Mouse (Mus musculus): ENCODE results near the gene Map3k6. TPM values are rescaled to one million over a fixed set of nuclear protein-coding genes. Genes with fewer than 3 reads are reported as not detected.

Map3k6 gene
- polyA plus RNA-seq, 1 experiment, result 4.0 TPM

DNA sequence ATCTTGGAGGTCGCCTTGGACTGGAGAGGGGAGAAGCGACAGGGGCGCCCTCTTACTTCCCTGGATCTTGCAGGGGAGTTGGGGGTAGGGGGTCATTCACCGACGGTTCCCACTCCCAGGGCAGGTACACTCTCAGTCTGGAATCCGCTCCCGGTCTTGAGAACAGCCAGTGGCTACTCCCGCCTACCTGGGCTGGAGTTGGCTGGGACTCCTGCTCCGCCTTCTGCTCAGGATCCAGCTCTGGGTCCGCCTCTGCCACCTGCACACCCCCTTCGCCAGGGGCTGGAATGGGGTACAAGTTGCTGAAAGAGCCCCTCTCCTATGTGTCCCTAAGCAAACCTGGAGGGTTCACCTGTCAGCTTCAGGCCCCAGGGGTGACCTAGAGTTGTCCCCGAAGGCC, 16.6 kb downstream of the Map3k6 start:
- TF ChIP-seq POLR2A (IDR thresholded peaks at IDR 0.05; ENCODE audit: low read depth, low read length) (no peak), CTCF (IDR thresholded peaks at IDR 0.05; ENCODE audit: extremely low read depth, insufficient read depth, insufficient read length, insufficient replicate concordance) (no peak)
- no peaks in the 10 kb centered on the region for H3K36me3 ChIP-seq (ENCODE audit: control insufficient read depth, insufficient read depth, low read length)
- no peak overlapping the region for H3K4me3 ChIP-seq (ENCODE audit: extremely low read depth, insufficient read depth, insufficient read length)
- WGBS, result 94% methylated on average over 12 of the region's 12 CpGs
- no peaks in the 10 kb centered on the region for H3K27me3 ChIP-seq (ENCODE audit: control insufficient read depth, insufficient read depth, low read length)
- no peak for DNase-seq (ENCODE audit: low read depth in 1 of 2, low spot score in 2 of 2)
- H3K27ac ChIP-seq (ENCODE audit: insufficient read depth, low read length), result no peak overlapping the region
- H3K4me1 ChIP-seq (ENCODE audit: control insufficient read depth, insufficient read depth, insufficient read length), result no peaks in the 10 kb centered on the region; the same call in 1 of the 2 replicates

DNA sequence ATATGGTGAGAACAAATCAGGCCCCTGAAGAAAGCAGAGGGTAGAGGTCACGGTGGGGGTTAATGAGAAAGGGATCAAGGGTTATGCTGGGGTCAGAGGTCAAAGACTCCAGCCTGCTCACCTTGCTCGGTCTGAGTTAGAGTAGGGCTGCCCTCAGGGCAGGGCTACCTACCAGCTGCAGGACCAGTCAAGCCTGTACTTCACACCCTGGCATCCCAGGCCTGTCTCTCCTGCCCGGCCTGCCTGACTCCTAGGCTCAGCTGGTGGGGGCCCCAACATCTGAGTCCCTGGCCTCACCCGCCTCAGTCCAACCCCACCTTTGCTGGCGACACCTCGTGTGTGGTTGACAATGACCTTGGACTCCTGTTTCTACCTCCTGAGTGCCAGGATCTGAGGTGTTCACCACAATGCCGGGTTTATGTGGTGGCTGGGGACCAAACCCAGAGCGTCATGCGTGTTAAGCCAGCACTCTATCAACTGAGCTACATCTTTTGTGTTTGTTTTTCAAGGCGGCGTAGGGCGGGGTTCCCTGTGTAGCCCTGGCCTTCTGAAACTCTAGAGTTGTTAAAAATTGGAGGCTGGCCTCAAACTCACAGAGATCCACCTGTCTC, 17.3 kb downstream of the Map3k6 start:
- H3K36me3 ChIP-seq (ENCODE audit: control insufficient read depth, insufficient read depth, low read length), result no peaks in the 10 kb centered on the region
- no peak overlapping the region for H3K27ac ChIP-seq (ENCODE audit: insufficient read depth, low read length)
- no peak for TF ChIP-seq POLR2A (IDR thresholded peaks at IDR 0.05; ENCODE audit: low read depth, low read length)
- TF ChIP-seq CTCF (IDR thresholded peaks at IDR 0.05; ENCODE audit: extremely low read depth, insufficient read depth, insufficient read length, insufficient replicate concordance), result no peak
- no peaks in the 10 kb centered on the region for H3K27me3 ChIP-seq (ENCODE audit: control insufficient read depth, insufficient read depth, low read length)
- no peak for DNase-seq (ENCODE audit: low read depth in 1 of 2, low spot score in 2 of 2)
- no peak overlapping the region for H3K4me3 ChIP-seq (ENCODE audit: extremely low read depth, insufficient read depth, insufficient read length)
- no peaks in the 10 kb centered on the region; the same call in 1 of the 2 replicates for H3K4me1 ChIP-seq (ENCODE audit: control insufficient read depth, insufficient read depth, insufficient read length)
- 89% methylated on average over 12 of the region's 12 CpGs for WGBS

DNA sequence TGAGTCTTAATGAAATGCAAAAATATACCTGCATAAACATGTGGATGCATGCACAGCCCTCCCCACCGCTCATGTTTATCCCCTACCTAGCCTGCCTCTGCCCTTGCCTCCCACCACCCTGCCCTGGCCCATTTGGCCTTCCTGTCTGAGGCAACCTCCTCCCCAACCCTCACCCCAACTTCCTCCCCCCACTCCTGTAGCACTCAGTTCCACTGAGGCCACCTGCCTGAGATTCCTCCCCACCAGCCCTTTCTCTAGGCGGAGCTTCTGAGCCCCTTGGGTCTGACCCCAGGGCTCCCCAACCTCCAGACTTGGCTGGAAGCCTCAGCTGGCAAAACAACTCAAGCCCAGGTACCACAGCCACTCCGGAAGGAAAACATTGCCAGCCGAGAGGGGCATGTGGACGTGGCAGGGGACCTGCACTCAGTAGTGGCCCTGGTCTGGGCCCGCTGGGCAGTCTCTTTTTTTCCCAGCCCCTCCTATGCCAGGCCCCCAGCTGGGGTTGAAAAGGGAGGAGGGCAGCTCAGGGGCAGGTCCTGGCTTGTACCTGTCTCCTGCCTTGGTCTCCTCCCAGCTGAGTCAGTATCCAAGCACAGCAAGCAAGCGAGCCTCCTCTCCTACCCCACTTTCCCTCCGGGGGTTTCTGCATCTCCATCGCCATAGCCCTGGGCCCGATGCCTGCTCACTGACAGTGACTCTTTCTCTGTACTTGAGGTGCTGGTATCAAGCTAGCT, 21.2 kb downstream of the Map3k6 start:
- Histone ChIP-seq H3K27me3 (ENCODE audit: control insufficient read depth, insufficient read depth, low read length) (no peaks in the 10 kb centered on the region), H3K27ac (ENCODE audit: insufficient read depth, low read length) (0 out of 2 replicates have a peak overlapping the region, but pooled peaks have one; percentile 11), H3K36me3 (ENCODE audit: control insufficient read depth, insufficient read depth, low read length) (peaks cover 14% of the 10 kb centered on the region), H3K4me3 (ENCODE audit: extremely low read depth, insufficient read depth, insufficient read length) (no peak overlapping the region), H3K4me1 (ENCODE audit: control insufficient read depth, insufficient read depth, insufficient read length) (no peaks in the 10 kb centered on the region; the same call in 1 of the 2 replicates)
- DNase-seq (ENCODE audit: low read depth in 1 of 2, low spot score in 2 of 2), result peak in 1 of 2 experiments; percentile 30
- WGBS, result 21% methylated on average over 10 of the region's 10 CpGs
- TF ChIP-seq CTCF (IDR thresholded peaks at IDR 0.05; ENCODE audit: extremely low read depth, insufficient read depth, insufficient read length, insufficient replicate concordance), result no peak
- no peak for TF ChIP-seq POLR2A (IDR thresholded peaks at IDR 0.05; ENCODE audit: low read depth, low read length)

DNA sequence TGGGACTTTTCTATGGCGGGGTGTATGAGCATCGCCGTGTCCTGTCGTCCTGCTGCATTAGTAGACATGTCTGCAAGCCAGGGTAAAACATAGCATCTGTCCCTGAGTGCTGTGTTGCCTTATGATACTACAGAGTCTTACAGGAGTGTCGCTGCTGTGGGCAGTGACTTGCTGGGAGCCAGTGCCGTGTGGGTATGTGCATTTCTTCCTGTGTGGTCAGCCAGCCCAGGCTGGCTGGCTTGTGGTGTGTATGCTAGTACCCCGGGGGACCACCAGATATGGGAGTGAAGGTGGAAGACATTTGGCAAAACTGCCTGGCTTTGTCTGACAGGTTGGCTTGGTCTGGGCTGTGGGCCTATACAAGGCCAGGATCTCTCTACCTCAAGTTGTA, 21.8 kb downstream of the Map3k6 start:
- no peaks in the 10 kb centered on the region; the same call in 1 of the 2 replicates for H3K4me1 ChIP-seq (ENCODE audit: control insufficient read depth, insufficient read depth, insufficient read length)
- 18% methylated on average over 7 of the region's 7 CpGs for WGBS
- peaks cover 17% of the 10 kb centered on the region for H3K36me3 ChIP-seq (ENCODE audit: control insufficient read depth, insufficient read depth, low read length)
- no peaks in the 10 kb centered on the region for H3K27me3 ChIP-seq (ENCODE audit: control insufficient read depth, insufficient read depth, low read length)
- no peak for DNase-seq (ENCODE audit: low read depth in 1 of 2, low spot score in 2 of 2)
- H3K27ac ChIP-seq (ENCODE audit: insufficient read depth, low read length), result no peak overlapping the region
- TF ChIP-seq POLR2A (IDR thresholded peaks at IDR 0.05; ENCODE audit: low read depth, low read length) (no peak), CTCF (IDR thresholded peaks at IDR 0.05; ENCODE audit: extremely low read depth, insufficient read depth, insufficient read length, insufficient replicate concordance) (no peak)
- peak overlapping the region; percentile 34; the same call in 1 of the 2 replicates for H3K4me3 ChIP-seq (ENCODE audit: extremely low read depth, insufficient read depth, insufficient read length)

DNA sequence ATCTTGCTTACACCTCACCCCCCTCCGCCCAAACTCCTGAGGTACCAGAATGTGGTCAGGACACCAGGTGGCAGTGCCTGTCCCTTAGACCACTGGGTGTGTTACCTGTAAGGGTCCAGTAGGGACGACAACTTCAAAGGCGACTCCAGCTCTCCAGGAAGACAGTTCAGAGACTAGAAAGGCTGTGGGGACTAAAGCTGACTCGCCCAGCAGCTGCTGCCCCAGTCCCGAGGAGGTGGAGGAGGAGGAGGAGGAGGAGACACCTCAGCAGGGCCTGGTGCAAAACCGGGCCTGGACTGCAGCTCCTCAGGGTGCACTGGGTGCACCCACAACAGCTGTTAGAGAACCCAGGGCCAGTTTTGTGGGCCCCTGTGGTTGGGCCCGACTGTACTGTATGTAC, 22.3 kb downstream of the Map3k6 start, which contains the start of gene Sytl1:
Gene Sytl1 (minus strand): TSS at position 232 of the 400 bp plus-strand sequence.
- H3K4me3 ChIP-seq (ENCODE audit: extremely low read depth, insufficient read depth, insufficient read length), result peak within 1 kb of the TSS; percentile 34; the same call in 1 of the 2 replicates
- H3K27me3 ChIP-seq (ENCODE audit: control insufficient read depth, insufficient read depth, low read length), result no peaks in the 10 kb centered on the region
- 17% methylated on average over 7 of the region's 7 CpGs for WGBS
- H3K4me1 ChIP-seq (ENCODE audit: control insufficient read depth, insufficient read depth, insufficient read length), result no peaks in the 10 kb centered on the region; the same call in 1 of the 2 replicates
- no peak within 1 kb of the TSS for H3K27ac ChIP-seq (ENCODE audit: insufficient read depth, low read length)
- TF ChIP-seq CTCF (IDR thresholded peaks at IDR 0.05; ENCODE audit: extremely low read depth, insufficient read depth, insufficient read length, insufficient replicate concordance) (no peak), POLR2A (IDR thresholded peaks at IDR 0.05; ENCODE audit: low read depth, low read length) (no peak)
- peaks cover 21% of the 10 kb centered on the region for H3K36me3 ChIP-seq (ENCODE audit: control insufficient read depth, insufficient read depth, low read length)
- DNase-seq (ENCODE audit: low read depth in 1 of 2, low spot score in 2 of 2), result no peak

DNA sequence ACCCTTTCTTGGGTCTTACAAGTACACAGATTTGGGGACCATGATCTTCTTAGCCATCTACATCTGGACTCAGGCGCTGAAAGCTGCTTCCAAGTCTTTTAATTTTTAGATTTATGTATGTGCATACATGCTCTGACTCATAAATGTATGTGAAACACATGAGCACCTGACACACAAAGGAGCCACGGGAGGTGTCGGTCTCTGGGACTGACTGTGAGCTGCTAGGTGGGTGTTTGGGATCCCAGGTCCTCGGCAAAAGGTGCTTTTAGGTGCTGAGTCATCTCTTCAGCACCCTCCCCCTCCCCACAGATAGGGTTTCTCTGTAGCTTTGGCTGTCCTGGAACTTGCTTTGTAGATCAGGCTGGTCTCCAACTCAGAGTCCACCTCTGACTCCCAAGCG, 23.1 kb downstream of the Map3k6 start:
- DNase-seq (ENCODE audit: low read depth in 1 of 2, low spot score in 2 of 2), result no peak
- TF ChIP-seq CTCF (IDR thresholded peaks at IDR 0.05; ENCODE audit: extremely low read depth, insufficient read depth, insufficient read length, insufficient replicate concordance), result no peak
- no peak for TF ChIP-seq POLR2A (IDR thresholded peaks at IDR 0.05; ENCODE audit: low read depth, low read length)
- Histone ChIP-seq H3K27ac (ENCODE audit: insufficient read depth, low read length) (no peak overlapping the region), H3K36me3 (ENCODE audit: control insufficient read depth, insufficient read depth, low read length) (peaks cover 29% of the 10 kb centered on the region), H3K4me1 (ENCODE audit: control insufficient read depth, insufficient read depth, insufficient read length) (no peaks in the 10 kb centered on the region; the same call in 1 of the 2 replicates), H3K27me3 (ENCODE audit: control insufficient read depth, insufficient read depth, low read length) (no peaks in the 10 kb centered on the region), H3K4me3 (ENCODE audit: extremely low read depth, insufficient read depth, insufficient read length) (no peak overlapping the region)
- WGBS, result 75% methylated on average over 5 of the region's 5 CpGs

Measured in spleen, adult 2 months (tissue).